In the genomic region with DNA sequence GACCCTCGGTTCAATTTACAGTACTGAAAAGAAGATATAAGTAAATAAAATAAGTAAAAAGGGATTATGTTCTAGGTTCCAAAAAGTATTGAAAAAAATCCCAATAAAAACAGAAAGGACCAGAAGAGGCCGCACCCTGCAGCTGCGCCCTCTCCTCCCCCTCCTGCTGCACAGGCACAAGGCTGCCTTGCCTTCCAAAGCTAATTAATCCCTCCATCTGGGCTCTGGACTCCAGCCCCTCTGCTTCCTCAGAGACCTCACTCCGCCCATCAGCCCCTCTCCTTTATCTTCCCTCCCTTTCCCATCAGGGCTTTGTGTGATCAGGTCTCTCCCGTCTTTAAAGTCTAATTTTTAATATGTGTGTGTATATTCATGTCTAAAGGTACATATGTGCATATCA, we compare ENCODE assay signal across 12 mouse cellular contexts.
A peak's percentile ranks its signal among the peaks of the same experiment; 100 is the strongest.
DNase-seq lines count a peak whose midpoint lies in the region; ATAC-seq and TF ChIP-seq lines count a peak whose summit lies in the region.
"Had no signal": no experiment of that assay in that cellular context is flagged by ENCODE, and none has a peak within 500 bp of the region (broad histone marks: within the 10 kb centered on the region; RNA-seq: fewer than 3 reads in every experiment).

No protein-coding gene starts in this region.

- no peak overlapping the region for H3K4me3 ChIP-seq in stomach, embryonic 14.5 days (ENCODE audit: low read depth, low read length)
- no peak overlapping the region for H3K4me3 ChIP-seq in stomach, postnatal 0 days (ENCODE audit: low read depth, low read length)
- no peak overlapping the region for H3K4me3 ChIP-seq in hindbrain, embryonic 14.5 days (replicated peaks; ENCODE audit: low read length)
- H3K4me3 ChIP-seq in stomach, embryonic 16.5 days (replicated peaks; ENCODE audit: low read length): no peak overlapping the region
- H3K4me3 ChIP-seq: limb, embryonic 12.5 days had no signal

- no peak overlapping the region for H3K27ac ChIP-seq in stomach, embryonic 14.5 days (ENCODE audit: low read length)
- no peak overlapping the region for H3K27ac ChIP-seq in stomach, postnatal 0 days (replicated peaks)
- H3K27ac ChIP-seq in hindbrain, embryonic 14.5 days: no peak overlapping the region
- H3K27ac ChIP-seq in stomach, embryonic 16.5 days (ENCODE audit: low read length): no peak overlapping the region
- H3K27ac ChIP-seq: limb, embryonic 12.5 days had no signal

- no peaks in the 10 kb centered on the region for H3K9me3 ChIP-seq in stomach, embryonic 14.5 days (ENCODE audit: control insufficient read depth, low read depth, low read length)
- no peaks in the 10 kb centered on the region for H3K9me3 ChIP-seq in stomach, postnatal 0 days (ENCODE audit: control insufficient read depth, low read length)
- no peaks in the 10 kb centered on the region for H3K9me3 ChIP-seq in hindbrain, embryonic 14.5 days (ENCODE audit: control insufficient read depth, low read length)
- H3K9me3 ChIP-seq in stomach, embryonic 16.5 days (replicated peaks; ENCODE audit: control insufficient read depth, low read length): no peaks in the 10 kb centered on the region
- H3K9me3 ChIP-seq: limb, embryonic 12.5 days had no signal

- 24% methylated on average over 5 of the region's 5 CpGs for whole genome bisulfite sequencing in stomach, embryonic 14.5 days
- 34% methylated on average over 5 of the region's 5 CpGs for WGBS in stomach, postnatal 0 days
- 30% methylated on average over 5 of the region's 5 CpGs for WGBS in hindbrain, embryonic 14.5 days
- whole genome bisulfite sequencing in stomach, embryonic 16.5 days: 40% methylated on average over 5 of the region's 5 CpGs

- no peaks in the 10 kb centered on the region for H3K4me1 ChIP-seq in stomach, embryonic 14.5 days (ENCODE audit: control insufficient read depth, insufficient read depth, low read length)
- no peaks in the 10 kb centered on the region for H3K4me1 ChIP-seq in stomach, postnatal 0 days (replicated peaks; ENCODE audit: control insufficient read depth, insufficient read depth)
- 0 out of 2 replicates have a peak, but pooled peaks cover 4% of the 10 kb centered on the region for H3K4me1 ChIP-seq in hindbrain, embryonic 14.5 days (replicated peaks; ENCODE audit: control insufficient read depth, insufficient read depth, low read length)
- H3K4me1 ChIP-seq in stomach, embryonic 16.5 days (ENCODE audit: control insufficient read depth, insufficient read depth, low read length): no peaks in the 10 kb centered on the region

- H3K9ac ChIP-seq in stomach, embryonic 14.5 days (replicated peaks; ENCODE audit: low read depth, low read length): no peak overlapping the region
- no peak overlapping the region for H3K9ac ChIP-seq in stomach, postnatal 0 days (ENCODE audit: low read length)
- no peak overlapping the region for H3K9ac ChIP-seq in hindbrain, embryonic 14.5 days
- no peak overlapping the region for H3K9ac ChIP-seq in stomach, embryonic 16.5 days (ENCODE audit: low read length)
- H3K9ac ChIP-seq: limb, embryonic 12.5 days had no signal

- TF ChIP-seq CTCF in stomach, postnatal 0 days (IDR thresholded peaks at IDR 0.05; ENCODE audit: low read depth): no peak

- TF ChIP-seq EP300 in stomach, postnatal 0 days (optimal IDR thresholded peaks at IDR 0.05): no peak

- DNase-seq in cerebellum, postnatal 14 days: peak; percentile 28 to 47
- no peak for DNase-seq in cerebellum, postnatal 36 days
- DNase-seq in stomach, postnatal 0 days (ENCODE audit: low spot score): no peak
- no peak for DNase-seq in hindbrain, embryonic 14.5 days (ENCODE audit: low spot score)
- no peak for DNase-seq in adrenal gland, postnatal 25 days
- DNase-seq in spleen, adult 12 weeks (ENCODE audit: low spot score): no peak
- DNase-seq: adrenal gland, adult 2 months; cerebellum, adult 8-10 months; lung, postnatal 36 days had no signal

- H3K27me3 ChIP-seq in stomach, embryonic 14.5 days (ENCODE audit: control insufficient read depth, insufficient read depth, low read length): no peaks in the 10 kb centered on the region
- H3K27me3 ChIP-seq in stomach, postnatal 0 days (ENCODE audit: control insufficient read depth, insufficient read depth, low read length): no peaks in the 10 kb centered on the region
- no peaks in the 10 kb centered on the region for H3K27me3 ChIP-seq in hindbrain, embryonic 14.5 days (ENCODE audit: control insufficient read depth, insufficient read depth, low read length)
- no peaks in the 10 kb centered on the region for H3K27me3 ChIP-seq in stomach, embryonic 16.5 days (ENCODE audit: control insufficient read depth, insufficient read depth, low read length)
- H3K27me3 ChIP-seq: limb, embryonic 12.5 days had no signal

- peak; percentile 75; the same call in 1 of the 2 replicates for ATAC-seq in stomach, embryonic 14.5 days (ENCODE audit: insufficient number of reproducible peaks, insufficient read depth, low FRiP score, low read depth)
- no peak for ATAC-seq in stomach, postnatal 0 days (ENCODE audit: low FRiP score, low TSS enrichment)
- ATAC-seq in hindbrain, embryonic 14.5 days (ENCODE audit: low FRiP score): peak; percentile 69; the same call in 1 of the 2 replicates
- peak; percentile 84; the same call in 1 of the 2 replicates for ATAC-seq in stomach, embryonic 16.5 days (ENCODE audit: insufficient read depth, low FRiP score)

- no peaks in the 10 kb centered on the region for H3K36me3 ChIP-seq in stomach, embryonic 14.5 days (ENCODE audit: control insufficient read depth, insufficient read depth, low read length)
- H3K36me3 ChIP-seq in stomach, postnatal 0 days (ENCODE audit: control insufficient read depth, insufficient read depth, low read length): no peaks in the 10 kb centered on the region
- H3K36me3 ChIP-seq in hindbrain, embryonic 14.5 days (replicated peaks; ENCODE audit: control insufficient read depth, insufficient read depth): no peaks in the 10 kb centered on the region
- H3K36me3 ChIP-seq in stomach, embryonic 16.5 days (ENCODE audit: control insufficient read depth, insufficient read depth, low read length): no peaks in the 10 kb centered on the region
- H3K36me3 ChIP-seq: limb, embryonic 12.5 days had no signal

- no peak overlapping the region for H3K4me2 ChIP-seq in stomach, embryonic 14.5 days (replicated peaks; ENCODE audit: low read depth, low read length)
- no peak overlapping the region for H3K4me2 ChIP-seq in stomach, postnatal 0 days (replicated peaks; ENCODE audit: low read depth)
- no peak overlapping the region for H3K4me2 ChIP-seq in hindbrain, embryonic 14.5 days (replicated peaks)
- no peak overlapping the region for H3K4me2 ChIP-seq in stomach, embryonic 16.5 days (ENCODE audit: low read depth, low read length)
- H3K4me2 ChIP-seq: limb, embryonic 12.5 days had no signal

Comparison
In these comparisons a context has a peak if more than half of its experiments do, and no peak if none do; other contexts are left out.
1. DNase-seq: peak in cerebellum, postnatal 14 days (2 of 2); none in cerebellum, postnatal 36 days (0 of 2), stomach, postnatal 0 days (single experiment), hindbrain, embryonic 14.5 days (single experiment), adrenal gland, postnatal 25 days (single experiment) and spleen, adult 12 weeks (single experiment).